ENCODE assay signal across 7 mouse cellular contexts in the genomic region with DNA sequence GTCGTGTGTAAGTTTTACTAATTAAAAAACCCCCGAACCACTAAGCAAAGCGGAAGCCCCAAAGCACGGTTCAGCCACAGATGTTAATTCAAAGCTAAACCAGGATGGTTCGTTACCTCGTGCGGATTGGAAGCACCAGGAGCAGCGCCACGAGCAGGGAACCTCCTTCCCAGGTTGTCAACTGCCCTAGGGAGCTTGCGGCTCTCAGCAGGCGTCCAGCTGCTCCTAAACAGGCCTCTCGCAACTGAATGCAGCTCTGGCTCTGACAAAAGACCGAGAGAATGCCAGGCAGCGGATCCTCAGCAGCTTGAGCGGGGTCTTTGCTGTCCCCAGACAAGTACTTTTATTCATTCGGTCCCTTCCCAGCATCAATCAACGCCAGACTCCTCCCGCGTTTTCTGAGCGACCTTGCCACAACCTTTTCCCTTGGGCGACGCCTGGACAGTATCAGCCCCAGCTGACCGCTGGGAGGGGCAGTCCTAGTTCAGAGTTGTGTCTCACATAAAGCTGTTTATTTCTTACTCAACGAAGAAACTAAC. TPM values are rescaled to one million over a fixed set of nuclear protein-coding genes. Genes with fewer than 3 reads are reported as not detected.
DNase-seq lines count a peak whose midpoint lies in the region; ATAC-seq and TF ChIP-seq lines count a peak whose summit lies in the region.

A gene (minus strand): TSS at position 392 of the 539 bp plus-strand sequence.

- no peak for TF ChIP-seq CTCF in ES-Bruce4 (IDR thresholded peaks at IDR 0.05; ENCODE audit: low read depth, low read length)

- TF ChIP-seq EP300 in ES-Bruce4 (IDR thresholded peaks at IDR 0.05; ENCODE audit: insufficient read depth, low read depth, low read length): 0 out of 2 replicates have a peak, but pooled peaks have one; percentile 15

- no peaks in the 10 kb centered on the region for H3K4me1 ChIP-seq in ES-Bruce4 (ENCODE audit: control insufficient read depth, insufficient read depth, low read length)
- peaks cover 24% of the 10 kb centered on the region for H3K4me1 ChIP-seq in forebrain, embryonic 13.5 days
- no peaks in the 10 kb centered on the region for H3K4me1 ChIP-seq in hindbrain, embryonic 11.5 days (replicated peaks; ENCODE audit: control insufficient read depth, insufficient read depth, low read length)

- under 1% methylated on average over 24 of the region's 24 CpGs for WGBS in forebrain, embryonic 13.5 days
- WGBS in hindbrain, embryonic 11.5 days: under 1% methylated on average over 24 of the region's 24 CpGs

- H3K4me2 ChIP-seq in forebrain, embryonic 13.5 days: peak within 1 kb of the TSS; percentile 74
- H3K4me2 ChIP-seq in hindbrain, embryonic 11.5 days (replicated peaks; ENCODE audit: low read depth, low read length): peak within 1 kb of the TSS; percentile 89

- peak; percentile 84 for ATAC-seq in forebrain, embryonic 13.5 days
- peak; percentile 88 for ATAC-seq in hindbrain, embryonic 11.5 days (ENCODE audit: low FRiP score)

- H3K36me3 ChIP-seq in ES-Bruce4 (ENCODE audit: control insufficient read depth, insufficient read depth, low read length, poor library complexity, severe bottlenecking): no peaks in the 10 kb centered on the region
- no peaks in the 10 kb centered on the region for H3K36me3 ChIP-seq in forebrain, embryonic 13.5 days (ENCODE audit: poor library complexity, severe bottlenecking)
- H3K36me3 ChIP-seq in hindbrain, embryonic 11.5 days (ENCODE audit: control insufficient read depth, insufficient read depth, low read length): no peaks in the 10 kb centered on the region; the same call in 1 of the 2 replicates

- no peak for TF ChIP-seq POLR2A in ES-Bruce4 (IDR thresholded peaks at IDR 0.05; ENCODE audit: insufficient read depth, low read length)

- peak within 1 kb of the TSS; percentile 36 for H3K4me3 ChIP-seq in ES-Bruce4 (ENCODE audit: low read depth, low read length)
- H3K4me3 ChIP-seq in forebrain, embryonic 13.5 days: peak within 1 kb of the TSS; percentile 54
- peak within 1 kb of the TSS; percentile 58 for H3K4me3 ChIP-seq in hindbrain, embryonic 11.5 days (ENCODE audit: low read depth, low read length)

- H3K9ac ChIP-seq in ES-Bruce4 (ENCODE audit: low read depth, poor library complexity, severe bottlenecking): no peak within 1 kb of the TSS
- H3K9ac ChIP-seq in forebrain, embryonic 13.5 days: peak within 1 kb of the TSS; percentile 58
- peak within 1 kb of the TSS; percentile 61 for H3K9ac ChIP-seq in hindbrain, embryonic 11.5 days (ENCODE audit: low read depth, low read length)

- peaks cover 1% of the 10 kb centered on the region; the same call in 1 of the 2 replicates for H3K27me3 ChIP-seq in ES-Bruce4 (ENCODE audit: control insufficient read depth, insufficient read depth, low read length, poor library complexity, severe bottlenecking)
- no peaks in the 10 kb centered on the region for H3K27me3 ChIP-seq in forebrain, embryonic 13.5 days
- H3K27me3 ChIP-seq in hindbrain, embryonic 11.5 days (ENCODE audit: control insufficient read depth, insufficient read depth, low read length): no peaks in the 10 kb centered on the region

- no peak within 1 kb of the TSS for H3K27ac ChIP-seq in ES-Bruce4 (ENCODE audit: insufficient read depth, low read length)
- peak within 1 kb of the TSS; percentile 64 for H3K27ac ChIP-seq in forebrain, embryonic 13.5 days
- peak within 1 kb of the TSS; percentile 70 for H3K27ac ChIP-seq in hindbrain, embryonic 11.5 days (ENCODE audit: low read depth, low read length)

- H3K9me3 ChIP-seq in ES-Bruce4 (replicated peaks; ENCODE audit: control insufficient read depth, insufficient read depth, low read length, poor library complexity, severe bottlenecking): peaks cover 23% of the 10 kb centered on the region
- no peaks in the 10 kb centered on the region for H3K9me3 ChIP-seq in forebrain, embryonic 13.5 days (replicated peaks)
- no peaks in the 10 kb centered on the region for H3K9me3 ChIP-seq in hindbrain, embryonic 11.5 days (ENCODE audit: control insufficient read depth, low read length)

- peak; percentile 37 to 73 for DNase-seq in adrenal gland, adult (ENCODE audit: inconsistent age in 2 of 2, low spot score in 1 of 2)
- DNase-seq in hindbrain, embryonic 11.5 days (ENCODE audit: low spot score): peak; percentile 78
- peak in 1 of 2 experiments; percentile 8 for DNase-seq in left cerebral cortex, adult 8-10 months (ENCODE audit: low spot score in 2 of 2)
- DNase-seq in lung, postnatal 36 days: peak; percentile 28
- DNase-seq in yolk sac, embryonic 10.5 days (ENCODE audit: low spot score): peak; percentile 45

RNA-seq across cellular contexts. Expression of the gene that starts here (rescaled TPM):
- 0.19 and 0.23 TPM in 2 replicates for polyA plus RNA-seq in ES-Bruce4 (2011; ENCODE audit: insufficient read depth, insufficient read length, low read depth, missing spikeins)
- 61.9 and 66.5 TPM in 2 replicates for polyA plus RNA-seq in forebrain, embryonic 13.5 days (2015; fragmentation: Nextera tagmentation; extraction: Ambion mirVana)
- 149 and 164 TPM in 2 replicates for polyA plus RNA-seq in hindbrain, embryonic 11.5 days (2014; fragmentation: Nextera tagmentation; extraction: Ambion mirVana)
- 10 to 100 TPM; 37.5 to 40.3 (median 38.6) TPM for total RNA-seq in left cerebral cortex, adult 8-10 months (2022)

Comparison
In these comparisons a context has a peak if more than half of its experiments do, and no peak if none do; other contexts are left out.
1. RNA of the gene that starts here (polyA plus RNA-seq): 149 to 164 TPM in hindbrain, embryonic 11.5 days and 61.9 to 66.5 TPM in forebrain, embryonic 13.5 days; 0.19 to 0.23 TPM in ES-Bruce4; every median in the first group is over 10 times any median in the second.
2. Peak in every context shown above with its lines, with median percentiles within 50 percentile points of each other: H3K4me3 ChIP-seq.